Mouse (Mus musculus): Measurements from ENCODE around the gene Gnb2. TPM values are rescaled to one million over a fixed set of nuclear protein-coding genes. Genes with fewer than 3 reads are reported as not detected.

Gene Gnb2
- polyA plus RNA-seq (2012; rRNA removed; ENCODE audit: low replicate concordance): 1,024 and 1,186 TPM in 2 replicates

GRCm38 (mm10) chr5:137533117-137533827 is at the start of gene Gnb2, which contains the start of gene Epo:
Gnb2 (minus strand) TSS chr5:137533510.
Epo (minus strand) TSS chr5:137533242.

GRCm38 (mm10) chr5:137569665-137570064 is 36.4 kb upstream of the Gnb2 start, which contains the start of gene Tfr2:
Tfr2 (plus strand) TSS chr5:137569840.

GRCm38 (mm10) chr5:137553411-137553837 is 20.1 kb upstream of the Gnb2 start, which contains the start of gene Actl6b:
Actl6b (plus strand) TSS chr5:137553517.

GRCm38 (mm10) chr5:137518436-137518835 is 14.9 kb downstream of the Gnb2 start, which contains the start of gene Gigyf1:
Gigyf1 (plus strand) TSS chr5:137518548.

GRCm38 (mm10) chr5:137501709-137502666 is 31.3 kb downstream of the Gnb2 start, which contains the start of gene Pop7:
Pop7 (minus strand) TSS chr5:137502518.

Other genes starting within 250 kb of the Gnb2 start
- 6.3 and 11.6 TPM in 2 replicates for gene Ache, start 246.0 kb downstream of the Gnb2 start, polyA plus RNA-seq (2012; rRNA removed; ENCODE audit: low replicate concordance)
- 14.8 and 18.7 TPM in 2 replicates for gene Ufsp1, start 238.9 kb downstream of the Gnb2 start, polyA plus RNA-seq (2012; rRNA removed; ENCODE audit: low replicate concordance)
- 128 and 155 TPM in 2 replicates for gene Srrt, start 225.8 kb downstream of the Gnb2 start, polyA plus RNA-seq (2012; rRNA removed; ENCODE audit: low replicate concordance)
- gene Trip6, start 219.1 kb downstream of the Gnb2 start, polyA plus RNA-seq (2012; rRNA removed; ENCODE audit: low replicate concordance): 62.9 and 86.1 TPM in 2 replicates
- 23.2 and 30.9 TPM in 2 replicates for gene Slc12a9, start 199.9 kb downstream of the Gnb2 start, polyA plus RNA-seq (2012; rRNA removed; ENCODE audit: low replicate concordance)
- 36.2 and 46.4 TPM in 2 replicates for gene Ephb4, start 183.4 kb downstream of the Gnb2 start, polyA plus RNA-seq (2012; rRNA removed; ENCODE audit: low replicate concordance)
- gene Zan, start 56.4 kb downstream of the Gnb2 start, polyA plus RNA-seq (2012; rRNA removed; ENCODE audit: low replicate concordance): 0.04 TPM in 2 replicates
- 34.5 and 48.0 TPM in 2 replicates for gene Pop7, start 31.0 kb downstream of the Gnb2 start, polyA plus RNA-seq (2012; rRNA removed; ENCODE audit: low replicate concordance)
- gene Gigyf1, start 15.0 kb downstream of the Gnb2 start, polyA plus RNA-seq (2012; rRNA removed; ENCODE audit: low replicate concordance): 26.1 and 49.9 TPM in 2 replicates
- gene Epo, start 268 bp downstream of the Gnb2 start, polyA plus RNA-seq (2012; rRNA removed; ENCODE audit: low replicate concordance): not detected in 2 replicates
- 0.03 and 0.16 TPM in 2 replicates for gene Actl6b, start 20.0 kb upstream of the Gnb2 start, polyA plus RNA-seq (2012; rRNA removed; ENCODE audit: low replicate concordance)
- 4.6 and 7.3 TPM in 2 replicates for gene Tfr2, start 36.3 kb upstream of the Gnb2 start, polyA plus RNA-seq (2012; rRNA removed; ENCODE audit: low replicate concordance)
- gene Mospd3, start 67.5 kb upstream of the Gnb2 start, polyA plus RNA-seq (2012; rRNA removed; ENCODE audit: low replicate concordance): 96.4 and 211 TPM in 2 replicates
- 195 and 196 TPM in 2 replicates for gene Pcolce, start 80.3 kb upstream of the Gnb2 start, polyA plus RNA-seq (2012; rRNA removed; ENCODE audit: low replicate concordance)
- 0.53 and 0.63 TPM in 2 replicates for gene Fbxo24, start 95.5 kb upstream of the Gnb2 start, polyA plus RNA-seq (2012; rRNA removed; ENCODE audit: low replicate concordance)
- 119 and 157 TPM in 2 replicates for gene Lrch4, start 95.6 kb upstream of the Gnb2 start, polyA plus RNA-seq (2012; rRNA removed; ENCODE audit: low replicate concordance)
- 20.1 and 68.7 TPM in 2 replicates for gene Gm20605, start 95.7 kb upstream of the Gnb2 start, polyA plus RNA-seq (2012; rRNA removed; ENCODE audit: low replicate concordance)
- gene Sap25, start 107.8 kb upstream of the Gnb2 start, polyA plus RNA-seq (2012; rRNA removed; ENCODE audit: low replicate concordance): 193 and 262 TPM in 2 replicates
- gene Irs3, start 112.2 kb upstream of the Gnb2 start, polyA plus RNA-seq (2012; rRNA removed; ENCODE audit: low replicate concordance): 34.2 and 68.9 TPM in 2 replicates
- gene Agfg2, start 151.2 kb upstream of the Gnb2 start, polyA plus RNA-seq (2012; rRNA removed; ENCODE audit: low replicate concordance): 28.7 and 51.6 TPM in 2 replicates
- gene Nyap1, start 208.1 kb upstream of the Gnb2 start, polyA plus RNA-seq (2012; rRNA removed; ENCODE audit: low replicate concordance): 2.0 and 4.7 TPM in 2 replicates
- 106 and 238 TPM in 2 replicates for gene Tsc22d4, start 212.2 kb upstream of the Gnb2 start, polyA plus RNA-seq (2012; rRNA removed; ENCODE audit: low replicate concordance)
- 26.9 and 69.4 TPM in 2 replicates for gene Ppp1r35, start 245.3 kb upstream of the Gnb2 start, polyA plus RNA-seq (2012; rRNA removed; ENCODE audit: low replicate concordance)